Mouse (Mus musculus) B cell, adult 67 days (primary cell): ENCODE data around the gene Ccl26. TPM values are rescaled to one million over a fixed set of nuclear protein-coding genes. Genes with fewer than 3 reads are reported as not detected.

Experiments used
- total RNA-seq, 2 experiments: library from RNA; stranded (reverse); gene quantifications; 4 replicates each; pipeline ENCODE4 v1.2.4; 2023

The Ccl26 gene
- not detected for total RNA-seq

DNA sequence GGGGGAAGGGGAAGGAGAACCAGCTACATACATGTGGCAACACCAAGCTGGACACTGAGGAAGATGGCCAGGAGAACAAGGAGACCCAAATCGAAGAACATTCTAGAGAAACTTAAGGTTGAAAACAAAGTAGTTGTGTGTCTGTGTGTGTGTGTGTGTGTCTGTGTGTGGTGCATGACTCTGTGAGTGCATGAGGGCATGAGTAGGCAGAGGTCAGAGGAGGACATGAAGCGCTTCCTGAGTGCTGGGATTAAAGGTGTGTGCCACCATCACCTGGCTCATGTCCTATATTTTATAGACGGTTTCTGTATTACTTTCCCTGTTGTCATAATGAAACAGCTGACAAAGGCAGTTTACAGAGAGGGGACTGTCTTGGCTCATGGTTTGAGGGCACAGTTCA, at the start of gene Ccl26:
TSS of gene Ccl26 (minus strand) at position 101 of the 400 bp plus-strand sequence.

GRCm38 (mm10) chr5:135573006-135573405, 9.6 kb upstream of the Ccl26 start, which contains the start of gene Ccl24:
Gene Ccl24, minus strand, starts transcription at chr5:135573049.

DNA sequence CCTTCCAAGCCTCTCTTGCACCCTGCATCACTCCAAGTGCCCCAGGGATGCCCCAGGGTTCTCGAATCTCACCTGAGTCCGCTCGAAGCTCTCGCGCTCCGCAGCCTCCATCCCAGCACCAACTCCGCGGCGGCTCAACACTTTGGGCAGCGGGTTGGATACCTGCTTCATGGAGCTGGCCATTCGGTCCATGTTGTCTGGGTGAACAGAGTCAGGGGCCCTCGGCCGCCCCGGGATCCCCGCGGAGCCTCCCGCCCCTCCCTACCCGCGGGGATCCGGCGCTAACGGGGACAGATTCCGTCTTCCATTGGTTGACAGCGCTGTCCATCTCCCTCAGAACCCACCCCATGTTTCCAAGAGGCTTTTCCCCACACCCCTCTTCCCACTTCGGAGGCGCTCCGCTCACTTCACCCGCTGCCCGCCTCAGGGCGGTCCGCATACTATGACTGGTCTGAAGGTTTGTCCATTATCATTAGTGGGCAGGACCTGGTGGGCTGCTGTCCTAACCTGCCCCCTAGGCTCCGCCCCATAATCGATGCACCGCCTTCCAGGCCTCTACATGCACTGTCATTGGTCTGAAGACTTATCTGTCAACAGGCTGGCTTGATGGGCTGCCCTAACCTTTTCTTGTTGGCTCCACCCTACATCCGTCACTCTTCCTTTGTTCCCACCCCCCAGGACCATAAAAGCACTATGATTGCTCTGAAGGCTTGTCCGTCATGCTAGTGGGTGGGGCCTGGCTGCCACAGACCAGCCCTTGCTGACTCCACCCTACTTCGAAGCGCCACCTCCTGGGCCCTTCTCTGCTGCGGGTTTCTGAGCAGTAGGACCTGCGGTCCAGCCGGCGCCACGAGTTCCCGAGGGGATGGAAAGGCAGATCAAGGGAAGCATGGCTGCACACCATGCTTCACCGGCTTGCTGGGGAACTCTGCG, 18.2 kb downstream of the Ccl26 start, which contains the start of gene Hip1:
TSS of gene Hip1 (minus strand) at position 256 of the 933 bp plus-strand sequence.

Other genes starting within 250 kb of the Ccl26 start
- under 1 TPM in 1 of 2 experiments, not detected in 1; 0.44 TPM for gene Fkbp6, start 213.5 kb downstream of the Ccl26 start, total RNA-seq
- not detected for gene Trim50, start 210.3 kb downstream of the Ccl26 start, total RNA-seq
- 10 to 100 TPM; 40.3 to 51.3 TPM for gene Nsun5, start 193.6 kb downstream of the Ccl26 start, total RNA-seq
- 10 to 100 TPM; 60.5 to 62.3 TPM for gene Pom121, start 169.0 kb downstream of the Ccl26 start, total RNA-seq
- 10 to 100 TPM; 54.1 to 54.8 TPM for gene Hip1, start 18.4 kb downstream of the Ccl26 start, total RNA-seq
- 1 to 10 TPM in 1 of 2 experiments, not detected in 1; 1.1 TPM for gene Ccl24, start 9.5 kb upstream of the Ccl26 start, total RNA-seq
- gene Rhbdd2, start 69.0 kb upstream of the Ccl26 start, total RNA-seq = 10 to 100 TPM; 17.7 to 29.4 TPM
- 10 to 100 TPM; 44.9 TPM for gene Por, start 106.5 kb upstream of the Ccl26 start, total RNA-seq
- 10 to 100 TPM; 13.6 to 21.1 TPM for gene Tmem120a, start 180.9 kb upstream of the Ccl26 start, total RNA-seq
- not detected for gene Styxl1, start 214.8 kb upstream of the Ccl26 start, total RNA-seq
- gene Mdh2, start 214.9 kb upstream of the Ccl26 start, total RNA-seq = 100 to 1,000 TPM; 153 to 177 TPM
- not detected for gene Srrm3, start 243.3 kb upstream of the Ccl26 start, total RNA-seq